Mouse (Mus musculus): ENCODE data around the gene Bpifa1. TPM values are rescaled to one million over a fixed set of nuclear protein-coding genes. Genes with fewer than 3 reads are reported as not detected.

Bpifa1 gene
- polyA plus RNA-seq (2015; fragmentation: Nextera tagmentation; extraction: Ambion mirVana) = 19.8 TPM in 1 of 2 replicates, not detected in the other

GRCm38 (mm10) chr2:154142580-154142979, at the start of gene Bpifa1:
Gene Bpifa1, plus strand, starts transcription at chr2:154142880.
- no peaks in the 10 kb centered on the region for H3K4me1 ChIP-seq (replicated peaks; ENCODE audit: control insufficient read depth, insufficient read depth, low read length)

DNA sequence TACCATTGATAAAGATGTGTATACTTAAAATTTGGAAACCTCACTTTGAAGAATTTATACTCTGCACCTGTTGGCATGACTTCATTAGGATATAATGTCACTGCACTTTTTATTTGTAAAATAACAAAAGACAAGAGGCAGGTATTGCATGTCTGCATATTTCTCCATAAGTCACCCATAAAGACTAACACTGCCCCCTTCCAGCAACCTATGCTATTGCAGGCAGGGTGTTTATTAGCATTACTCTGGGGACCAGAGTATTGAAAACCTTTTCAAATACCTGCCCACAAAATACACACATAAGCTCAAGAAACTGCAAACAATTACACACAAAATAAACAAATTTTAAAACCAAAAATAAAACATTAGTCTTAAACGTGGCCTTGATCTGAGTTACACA, 44.9 kb upstream of the Bpifa1 start:
- Histone ChIP-seq H3K4me1 (replicated peaks; ENCODE audit: control insufficient read depth, insufficient read depth, low read length) (no peaks in the 10 kb centered on the region), H3K27ac (ENCODE audit: low read length) (no peak overlapping the region), H3K4me3 (replicated peaks; ENCODE audit: low read length) (no peak overlapping the region), H3K27me3 (replicated peaks; ENCODE audit: control insufficient read depth, insufficient read depth, low read length) (no peaks in the 10 kb centered on the region), H3K4me2 (ENCODE audit: low read length) (no peak overlapping the region), H3K9me3 (ENCODE audit: control insufficient read depth, low read length) (no peaks in the 10 kb centered on the region), H3K9ac (replicated peaks; ENCODE audit: low read depth, low read length) (no peak overlapping the region), H3K36me3 (ENCODE audit: control insufficient read depth, insufficient read depth) (no peaks in the 10 kb centered on the region)
- 44% methylated on average over 1 of the region's 1 CpGs for WGBS
- ATAC-seq = no peak

More at GRCm38 (mm10) chr2:154142580-154142979, at the start of gene Bpifa1:
- ATAC-seq = no peak
- H3K27me3 ChIP-seq (replicated peaks; ENCODE audit: control insufficient read depth, insufficient read depth, low read length) = no peaks in the 10 kb centered on the region
- H3K4me3 ChIP-seq (replicated peaks; ENCODE audit: low read length) = no peak within 1 kb of the TSS
- H3K9ac ChIP-seq (replicated peaks; ENCODE audit: low read depth, low read length) = no peak within 1 kb of the TSS
- H3K36me3 ChIP-seq (ENCODE audit: control insufficient read depth, insufficient read depth) = no peaks in the 10 kb centered on the region
- H3K4me2 ChIP-seq (ENCODE audit: low read length) = no peak within 1 kb of the TSS
- WGBS = 82% methylated on average over 4 of the region's 4 CpGs
- H3K27ac ChIP-seq (ENCODE audit: low read length) = no peak within 1 kb of the TSS
- no peaks in the 10 kb centered on the region for H3K9me3 ChIP-seq (ENCODE audit: control insufficient read depth, low read length)

DNA sequence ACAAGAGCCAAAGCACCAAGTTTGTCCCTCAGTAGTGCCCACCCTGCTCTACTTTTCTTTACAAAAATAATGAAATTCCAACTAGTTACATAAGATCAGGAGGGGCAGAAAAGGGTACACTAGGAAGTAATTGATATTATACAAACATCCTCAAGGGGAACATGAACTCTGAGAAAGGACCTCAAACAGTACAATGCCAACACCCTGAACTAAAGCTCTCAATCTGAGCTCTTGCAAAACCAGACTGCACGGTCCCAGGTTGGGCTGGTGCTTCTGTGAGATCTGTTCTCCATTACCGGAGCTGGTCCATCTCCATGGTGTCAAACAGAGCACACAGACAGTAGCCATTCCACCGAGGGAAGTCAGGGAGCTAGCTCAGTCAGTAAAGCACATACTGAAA, 25.3 kb upstream of the Bpifa1 start:
- ATAC-seq = no peak

DNA sequence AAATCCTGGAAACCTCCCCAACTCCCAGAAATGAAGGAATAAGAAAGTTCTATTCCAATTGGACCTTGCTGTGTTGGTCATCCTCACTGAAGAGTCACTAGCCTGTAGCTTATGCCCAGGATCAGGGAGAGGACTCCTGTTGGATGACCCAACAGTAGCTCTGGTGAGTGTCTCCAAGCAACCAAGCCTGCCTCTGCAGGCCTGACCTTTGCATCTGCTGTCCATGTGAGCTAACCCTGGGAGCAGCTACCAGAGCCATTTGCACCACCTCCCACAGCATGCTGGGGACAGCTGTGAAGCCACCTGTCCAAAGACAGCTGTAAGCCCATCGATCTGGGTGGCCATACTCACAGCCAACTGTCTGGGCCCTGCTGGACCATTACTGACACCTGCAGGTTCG, 12.6 kb upstream of the Bpifa1 start, which contains the start of gene Bpifa3:
Bpifa3 (plus strand) TSS at position 217 of the 400 bp plus-strand sequence.
- Histone ChIP-seq H3K4me3 (replicated peaks; ENCODE audit: low read length) (no peak within 1 kb of the TSS), H3K36me3 (ENCODE audit: control insufficient read depth, insufficient read depth) (no peaks in the 10 kb centered on the region), H3K27ac (ENCODE audit: low read length) (no peak within 1 kb of the TSS), H3K9me3 (ENCODE audit: control insufficient read depth, low read length) (no peaks in the 10 kb centered on the region), H3K9ac (replicated peaks; ENCODE audit: low read depth, low read length) (no peak within 1 kb of the TSS), H3K27me3 (replicated peaks; ENCODE audit: control insufficient read depth, insufficient read depth, low read length) (no peaks in the 10 kb centered on the region), H3K4me2 (ENCODE audit: low read length) (no peak within 1 kb of the TSS), H3K4me1 (replicated peaks; ENCODE audit: control insufficient read depth, insufficient read depth, low read length) (no peaks in the 10 kb centered on the region)
- 80% methylated on average over 2 of the region's 2 CpGs for WGBS
- ATAC-seq = no peak

More for the DNA sequence above, 25.3 kb upstream of the Bpifa1 start:
- no peak overlapping the region for H3K27ac ChIP-seq (ENCODE audit: low read length)
- no peaks in the 10 kb centered on the region for H3K36me3 ChIP-seq (ENCODE audit: control insufficient read depth, insufficient read depth)
- no peaks in the 10 kb centered on the region for H3K9me3 ChIP-seq (ENCODE audit: control insufficient read depth, low read length)
- H3K4me3 ChIP-seq (replicated peaks; ENCODE audit: low read length) = no peak overlapping the region
- H3K4me1 ChIP-seq (replicated peaks; ENCODE audit: control insufficient read depth, insufficient read depth, low read length) = no peaks in the 10 kb centered on the region
- H3K9ac ChIP-seq (replicated peaks; ENCODE audit: low read depth, low read length) = no peak overlapping the region
- no peaks in the 10 kb centered on the region for H3K27me3 ChIP-seq (replicated peaks; ENCODE audit: control insufficient read depth, insufficient read depth, low read length)
- 86% methylated on average over 3 of the region's 3 CpGs for WGBS
- H3K4me2 ChIP-seq (ENCODE audit: low read length) = no peak overlapping the region

DNA sequence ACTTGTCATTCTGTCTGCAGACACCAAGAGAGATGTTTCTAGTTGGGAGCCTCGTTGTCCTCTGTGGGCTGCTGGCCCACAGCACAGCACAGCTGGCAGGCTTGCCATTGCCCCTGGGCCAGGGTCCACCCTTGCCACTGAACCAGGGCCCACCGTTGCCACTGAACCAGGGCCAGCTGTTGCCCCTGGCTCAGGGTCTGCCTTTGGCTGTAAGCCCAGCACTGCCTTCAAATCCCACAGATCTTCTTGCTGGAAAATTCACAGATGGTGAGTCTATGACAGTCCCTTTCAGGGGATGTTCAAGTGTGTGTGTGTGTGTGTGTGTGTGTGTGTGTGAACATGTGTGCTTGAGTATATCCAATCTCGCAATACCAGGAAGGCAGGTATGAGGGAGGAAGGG, 1.1 kb downstream of the Bpifa1 start:
- Histone ChIP-seq H3K9ac (replicated peaks; ENCODE audit: low read depth, low read length) (no peak overlapping the region), H3K27me3 (replicated peaks; ENCODE audit: control insufficient read depth, insufficient read depth, low read length) (no peaks in the 10 kb centered on the region), H3K4me3 (replicated peaks; ENCODE audit: low read length) (no peak overlapping the region), H3K27ac (ENCODE audit: low read length) (no peak overlapping the region), H3K9me3 (ENCODE audit: control insufficient read depth, low read length) (no peaks in the 10 kb centered on the region), H3K4me2 (ENCODE audit: low read length) (no peak overlapping the region), H3K36me3 (ENCODE audit: control insufficient read depth, insufficient read depth) (no peaks in the 10 kb centered on the region), H3K4me1 (replicated peaks; ENCODE audit: control insufficient read depth, insufficient read depth, low read length) (no peaks in the 10 kb centered on the region)
- WGBS = 56% methylated on average over 3 of the region's 3 CpGs
- ATAC-seq = no peak

- H3K27me3 ChIP-seq (replicated peaks; ENCODE audit: control insufficient read depth, insufficient read depth, low read length) = no peaks in the 10 kb centered on the region
- 82% methylated on average over 4 of the region's 4 CpGs for WGBS
- no peak overlapping the region for H3K4me3 ChIP-seq (replicated peaks; ENCODE audit: low read length)
- H3K9ac ChIP-seq (replicated peaks; ENCODE audit: low read depth, low read length) = no peak overlapping the region
- no peak for ATAC-seq
- H3K27ac ChIP-seq (ENCODE audit: low read length) = no peak overlapping the region
- H3K4me2 ChIP-seq (ENCODE audit: low read length) = no peak overlapping the region
- H3K9me3 ChIP-seq (ENCODE audit: control insufficient read depth, low read length) = no peaks in the 10 kb centered on the region
- no peaks in the 10 kb centered on the region for H3K4me1 ChIP-seq (replicated peaks; ENCODE audit: control insufficient read depth, insufficient read depth, low read length)
- H3K36me3 ChIP-seq (ENCODE audit: control insufficient read depth, insufficient read depth) = no peaks in the 10 kb centered on the region
Measured at GRCm38 (mm10) chr2:154147496-154147895, 4.8 kb downstream of the Bpifa1 start.

- ATAC-seq = no peak
- WGBS = 32% methylated on average over 3 of the region's 3 CpGs
- Histone ChIP-seq H3K4me1 (replicated peaks; ENCODE audit: control insufficient read depth, insufficient read depth, low read length) (no peaks in the 10 kb centered on the region), H3K27me3 (replicated peaks; ENCODE audit: control insufficient read depth, insufficient read depth, low read length) (no peaks in the 10 kb centered on the region), H3K4me2 (ENCODE audit: low read length) (no peak overlapping the region), H3K27ac (ENCODE audit: low read length) (no peak overlapping the region), H3K4me3 (replicated peaks; ENCODE audit: low read length) (no peak overlapping the region), H3K9me3 (ENCODE audit: control insufficient read depth, low read length) (peaks cover 2% of the 10 kb centered on the region; the same call in 1 of the 2 replicates), H3K9ac (replicated peaks; ENCODE audit: low read depth, low read length) (no peak overlapping the region), H3K36me3 (ENCODE audit: control insufficient read depth, insufficient read depth) (no peaks in the 10 kb centered on the region)
Measured at GRCm38 (mm10) chr2:154158433-154158832, 15.8 kb downstream of the Bpifa1 start.

DNA sequence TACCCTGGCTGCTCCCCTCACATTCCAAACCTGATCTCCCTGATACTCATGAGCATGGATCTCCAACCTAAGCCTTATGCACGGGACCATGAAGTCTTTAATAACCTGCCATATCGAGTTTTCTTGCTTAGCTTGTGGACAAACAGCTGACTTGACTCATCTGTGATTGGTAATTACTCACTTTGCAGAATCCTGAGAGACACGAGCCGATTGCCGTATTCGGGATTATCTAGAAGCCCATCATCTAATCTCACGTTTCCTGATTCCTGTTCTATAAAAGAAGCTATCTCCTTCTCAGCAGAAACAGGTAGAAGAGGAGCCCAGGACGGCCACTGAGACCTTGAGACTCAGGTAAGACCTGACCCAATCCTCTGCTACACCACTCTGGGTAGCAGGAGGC, 19.6 kb downstream of the Bpifa1 start, which contains the start of gene Bpifa5:
Bpifa5 (plus strand) TSS at position 301 of the 400 bp plus-strand sequence.
- H3K27me3 ChIP-seq (replicated peaks; ENCODE audit: control insufficient read depth, insufficient read depth, low read length) = no peaks in the 10 kb centered on the region
- no peaks in the 10 kb centered on the region for H3K36me3 ChIP-seq (ENCODE audit: control insufficient read depth, insufficient read depth)
- no peak for ATAC-seq
- H3K9me3 ChIP-seq (ENCODE audit: control insufficient read depth, low read length) = peaks cover 2% of the 10 kb centered on the region; the same call in 1 of the 2 replicates
- no peaks in the 10 kb centered on the region for H3K4me1 ChIP-seq (replicated peaks; ENCODE audit: control insufficient read depth, insufficient read depth, low read length)
- WGBS = 85% methylated on average over 8 of the region's 8 CpGs
- H3K9ac ChIP-seq (replicated peaks; ENCODE audit: low read depth, low read length) = no peak within 1 kb of the TSS
- no peak within 1 kb of the TSS for H3K4me3 ChIP-seq (replicated peaks; ENCODE audit: low read length)
- no peak within 1 kb of the TSS for H3K4me2 ChIP-seq (ENCODE audit: low read length)
- H3K27ac ChIP-seq (ENCODE audit: low read length) = no peak within 1 kb of the TSS

- Histone ChIP-seq H3K27me3 (replicated peaks; ENCODE audit: control insufficient read depth, insufficient read depth, low read length) (no peaks in the 10 kb centered on the region), H3K9ac (replicated peaks; ENCODE audit: low read depth, low read length) (no peak overlapping the region), H3K4me3 (replicated peaks; ENCODE audit: low read length) (no peak overlapping the region), H3K4me2 (ENCODE audit: low read length) (no peak overlapping the region), H3K27ac (ENCODE audit: low read length) (no peak overlapping the region), H3K9me3 (ENCODE audit: control insufficient read depth, low read length) (peaks cover 2% of the 10 kb centered on the region; the same call in 1 of the 2 replicates), H3K36me3 (ENCODE audit: control insufficient read depth, insufficient read depth) (no peaks in the 10 kb centered on the region), H3K4me1 (replicated peaks; ENCODE audit: control insufficient read depth, insufficient read depth, low read length) (no peaks in the 10 kb centered on the region)
- ATAC-seq = no peak
- WGBS = 88% methylated on average over 5 of the region's 5 CpGs
Measured at GRCm38 (mm10) chr2:154163306-154163705, 20.6 kb downstream of the Bpifa1 start.

DNA sequence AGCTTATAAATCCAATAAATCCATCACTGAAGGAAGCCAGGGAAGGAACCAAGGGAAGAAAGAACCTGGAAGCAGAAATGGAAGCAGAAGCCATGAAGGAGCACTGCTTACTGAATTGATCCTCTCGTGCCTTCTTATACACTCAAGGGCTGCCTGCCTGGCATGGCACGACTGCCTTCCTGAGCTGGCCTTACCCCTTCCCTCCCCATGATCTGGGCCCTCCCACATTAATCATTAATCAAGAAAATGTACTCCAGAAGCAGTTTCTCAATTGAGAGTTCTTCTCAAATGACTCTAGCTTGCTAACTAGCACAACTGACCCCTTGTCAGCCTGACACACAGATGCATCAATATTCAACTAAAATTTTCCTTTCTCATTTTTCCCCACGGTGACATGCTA, 26.5 kb downstream of the Bpifa1 start:
- Histone ChIP-seq H3K4me3 (replicated peaks; ENCODE audit: low read length) (no peak overlapping the region), H3K9ac (replicated peaks; ENCODE audit: low read depth, low read length) (no peak overlapping the region), H3K4me2 (ENCODE audit: low read length) (no peak overlapping the region), H3K27me3 (replicated peaks; ENCODE audit: control insufficient read depth, insufficient read depth, low read length) (no peaks in the 10 kb centered on the region), H3K27ac (ENCODE audit: low read length) (no peak overlapping the region), H3K36me3 (ENCODE audit: control insufficient read depth, insufficient read depth) (no peaks in the 10 kb centered on the region), H3K4me1 (replicated peaks; ENCODE audit: control insufficient read depth, insufficient read depth, low read length) (no peaks in the 10 kb centered on the region), H3K9me3 (ENCODE audit: control insufficient read depth, low read length) (no peaks in the 10 kb centered on the region)
- 81% methylated on average over 3 of the region's 3 CpGs for WGBS
- ATAC-seq = no peak
